Mouse (Mus musculus): ENCODE data around the gene Ctbp2.

Ctbp2 gene

DNA sequence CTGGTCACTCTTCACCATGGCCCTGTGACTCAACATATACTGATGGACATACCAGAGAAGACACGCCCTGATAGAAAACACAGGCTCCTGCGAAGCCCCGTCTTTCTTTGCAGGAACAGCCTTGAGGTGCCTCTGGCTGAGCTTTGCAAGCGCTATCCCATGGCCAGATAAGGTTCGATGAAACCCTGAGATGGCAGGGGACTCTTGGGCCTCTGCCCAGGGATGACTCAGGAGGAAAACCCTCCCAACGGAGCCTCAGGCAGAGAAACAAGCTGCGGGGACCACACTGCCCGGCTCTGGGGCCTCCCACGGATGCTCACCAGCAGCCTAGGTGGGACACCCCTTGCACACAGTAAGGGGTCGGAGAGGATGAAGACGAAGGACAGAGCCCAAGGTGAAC lies 116.8 kb downstream of the Ctbp2 start:
- DNase-seq (ENCODE audit: extremely low spot score): no peak

- DNase-seq (ENCODE audit: extremely low spot score): no peak
Observed at GRCm38 (mm10) chr7:133005772-133006171, 118.4 kb downstream of the Ctbp2 start.

DNA sequence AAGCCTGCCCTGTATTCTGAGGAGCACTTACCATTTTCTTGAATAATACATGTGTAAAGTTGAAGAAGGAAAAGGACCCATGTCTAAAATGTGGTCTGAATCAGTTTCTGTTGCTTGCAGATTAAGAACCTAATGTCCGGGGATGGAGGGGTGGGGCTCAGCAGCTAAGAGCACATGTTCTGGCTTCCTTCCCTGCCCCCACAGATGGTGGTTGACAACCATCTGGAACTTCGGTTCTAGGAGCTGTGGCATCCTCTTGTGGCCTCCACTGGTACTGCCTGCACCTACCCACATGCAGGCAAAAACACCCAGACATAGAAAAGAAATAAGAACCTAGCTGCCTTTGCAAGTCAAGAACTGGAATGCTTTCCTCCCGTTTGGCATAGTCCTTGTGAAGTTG lies 120.7 kb downstream of the Ctbp2 start:
- peak; percentile 56 for DNase-seq (ENCODE audit: extremely low spot score)

GRCm38 (mm10) chr7:133002271-133002670 lies 121.9 kb downstream of the Ctbp2 start:
- DNase-seq (ENCODE audit: extremely low spot score): no peak

- DNase-seq (ENCODE audit: extremely low spot score): no peak
Observed at GRCm38 (mm10) chr7:133001388-133001787, 122.8 kb downstream of the Ctbp2 start.

DNA sequence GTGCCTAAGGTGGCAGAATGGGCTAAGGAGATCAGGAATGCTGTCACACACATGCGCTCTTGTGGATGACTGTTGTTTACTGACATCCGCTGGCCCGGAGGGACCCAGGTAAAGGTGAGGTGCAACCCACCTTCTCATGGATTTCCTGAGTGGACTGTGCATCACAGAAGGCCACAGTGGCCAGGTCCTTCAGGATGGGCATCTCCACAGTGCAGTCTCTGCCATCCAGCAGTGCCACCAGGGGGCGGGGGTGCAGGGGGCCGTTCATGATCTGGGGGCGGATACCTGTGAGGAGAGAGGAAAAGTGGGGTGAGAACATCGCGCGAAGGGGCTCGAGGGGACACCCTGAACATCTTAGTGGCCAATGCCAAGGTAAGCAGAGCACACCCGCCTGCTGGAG lies 125.1 kb downstream of the Ctbp2 start:
- no peak for DNase-seq (ENCODE audit: extremely low spot score)

DNA sequence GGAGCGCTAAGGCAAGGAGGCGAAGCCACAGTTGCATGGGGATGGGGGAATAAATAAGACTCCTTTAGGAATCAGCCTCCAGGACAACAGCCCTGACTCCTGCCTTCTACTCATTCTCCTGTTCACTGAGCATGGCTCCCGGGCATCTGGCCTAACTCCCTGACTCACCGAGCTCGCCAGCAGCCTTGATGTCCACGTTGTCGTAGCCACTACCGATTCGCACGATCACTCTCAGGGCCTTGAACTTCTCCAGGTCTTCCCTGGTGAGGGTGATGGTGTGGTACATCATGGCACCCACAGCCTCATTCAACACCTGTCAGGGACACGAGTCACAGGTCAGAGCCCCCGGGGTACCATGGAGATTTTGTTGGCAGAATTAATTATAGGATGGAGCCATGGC lies 125.5 kb downstream of the Ctbp2 start:
- no peak for DNase-seq (ENCODE audit: extremely low spot score)

- no peak for DNase-seq (ENCODE audit: extremely low spot score)
Observed at GRCm38 (mm10) chr7:132996391-132996790, 127.8 kb downstream of the Ctbp2 start.

DNA sequence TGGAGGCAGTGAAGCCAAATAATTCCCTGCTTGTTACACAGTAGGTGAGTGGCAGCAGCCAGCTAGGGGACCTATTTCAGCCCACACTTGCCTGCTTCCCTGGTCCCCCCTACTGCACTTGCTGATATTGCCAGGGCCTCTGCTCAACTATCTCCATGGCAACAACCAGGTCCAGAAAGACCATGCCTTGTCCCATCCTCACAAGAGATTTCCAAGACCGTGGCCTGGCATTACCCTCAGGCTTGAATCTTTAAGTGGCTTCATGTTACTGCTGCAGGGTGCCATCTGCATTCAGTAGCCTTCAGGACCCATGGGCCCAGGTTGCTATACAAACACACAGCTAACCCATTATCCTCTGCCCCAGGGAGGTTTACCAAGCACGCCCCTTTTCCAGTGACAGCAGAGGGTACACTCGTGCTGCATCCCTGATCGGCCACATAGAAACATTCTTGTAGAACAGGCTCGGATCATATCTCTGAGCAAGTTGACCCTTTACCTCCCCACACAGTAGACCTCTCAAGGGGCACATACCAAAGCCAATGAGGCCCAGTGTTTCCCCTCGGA lies 129.4 kb downstream of the Ctbp2 start:
- no peak for DNase-seq (ENCODE audit: extremely low spot score)

GRCm38 (mm10) chr7:132994120-132994519 lies 130.0 kb downstream of the Ctbp2 start:
- no peak for DNase-seq (ENCODE audit: extremely low spot score)

- DNase-seq (ENCODE audit: extremely low spot score): no peak
Observed at GRCm38 (mm10) chr7:132992967-132993615, 131.1 kb downstream of the Ctbp2 start.

DNA sequence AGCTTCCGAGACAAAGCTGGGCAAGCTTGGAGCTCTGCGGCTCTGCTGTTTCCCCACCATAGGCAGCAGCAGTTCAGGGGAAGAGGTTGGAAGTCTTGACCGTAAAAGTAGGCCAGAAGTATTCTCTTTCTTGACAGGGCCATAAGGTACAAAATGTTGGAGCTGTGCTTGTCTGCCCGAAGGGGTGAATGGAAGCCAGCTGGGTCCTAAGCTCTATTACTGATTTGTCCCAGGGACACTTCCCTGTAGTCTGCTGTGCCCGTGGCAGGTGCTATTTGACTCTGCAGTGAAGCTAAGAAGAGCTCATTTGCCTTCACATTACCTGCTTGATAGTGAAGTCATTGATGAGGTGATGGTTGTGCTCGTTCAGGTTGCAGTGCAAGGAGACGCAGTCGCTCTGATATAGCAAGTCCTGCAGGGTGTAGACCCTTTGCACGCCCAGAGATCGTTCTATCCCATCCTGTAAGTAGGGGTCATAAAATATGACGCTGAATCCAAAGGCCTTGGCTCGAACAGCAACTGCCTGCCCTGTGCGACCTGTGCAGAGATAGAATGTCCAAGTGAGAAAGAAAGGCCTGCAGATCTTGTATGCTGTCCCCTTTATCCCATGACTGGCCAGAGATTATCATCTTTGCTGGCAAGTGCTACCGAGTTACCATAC lies 132.8 kb downstream of the Ctbp2 start:
- DNase-seq (ENCODE audit: extremely low spot score): no peak

DNA sequence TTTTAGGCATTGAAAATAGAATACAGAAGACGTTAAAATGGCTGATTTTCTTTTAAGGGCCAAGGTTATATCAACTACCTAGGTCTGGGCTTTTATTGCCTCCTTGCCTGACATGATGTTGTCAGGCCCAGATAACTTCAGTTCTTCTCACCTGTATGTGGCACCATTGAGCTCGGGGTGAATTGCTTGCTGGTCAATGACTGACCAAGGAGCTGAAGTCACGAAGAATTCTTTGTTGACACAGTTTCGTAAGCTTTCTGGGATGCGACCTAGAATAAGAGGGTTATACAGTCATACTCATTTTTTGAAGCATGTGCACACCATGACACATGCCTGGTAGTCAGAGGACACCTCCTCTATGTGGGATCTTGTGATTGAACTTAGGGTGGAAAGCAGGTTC lies 134.3 kb downstream of the Ctbp2 start:
- DNase-seq (ENCODE audit: extremely low spot score): no peak

GRCm38 (mm10) chr7:132982639-132983038 lies 141.5 kb downstream of the Ctbp2 start:
- DNase-seq (ENCODE audit: extremely low spot score): no peak

DNA sequence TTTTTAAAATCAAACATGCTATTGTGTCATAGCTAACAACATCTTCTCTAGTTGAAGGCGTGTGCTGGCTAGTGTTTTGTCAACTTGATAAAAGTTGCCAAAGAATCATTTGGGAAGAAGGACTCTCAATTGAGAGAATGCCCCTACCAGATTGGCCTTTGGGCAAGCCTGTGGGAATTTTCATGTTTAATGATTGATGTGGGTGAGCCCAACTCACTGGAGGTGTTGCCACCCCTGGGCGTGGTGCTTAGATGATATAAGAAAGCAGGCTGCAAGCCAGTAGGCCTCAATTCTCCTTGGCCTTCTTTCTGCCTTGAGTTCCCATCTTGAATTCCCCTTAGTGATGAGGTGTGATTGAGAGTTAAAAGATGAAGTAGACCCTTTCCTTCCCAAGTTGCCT lies 146.2 kb downstream of the Ctbp2 start:
- no peak for DNase-seq (ENCODE audit: extremely low spot score)

DNA sequence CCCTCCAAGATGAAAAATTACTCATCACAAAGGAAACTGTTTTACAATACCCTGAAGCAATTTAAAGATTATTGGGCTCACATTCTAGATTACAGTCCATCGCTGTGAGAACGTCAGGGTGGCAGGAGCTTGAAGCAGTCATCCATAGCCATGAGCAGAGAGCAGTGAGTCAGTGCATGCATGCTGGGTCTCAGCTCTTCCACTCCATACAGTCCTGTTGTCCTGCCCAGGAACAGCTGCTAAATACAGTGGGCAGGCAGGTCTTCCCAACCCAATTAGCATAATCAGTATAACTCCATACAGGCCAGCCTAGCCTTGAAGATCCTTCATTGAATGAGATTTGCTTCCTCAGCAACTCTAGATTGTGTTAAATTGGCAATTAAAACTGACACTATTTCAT lies 148.1 kb downstream of the Ctbp2 start:
- DNase-seq (ENCODE audit: extremely low spot score): no peak

DNA sequence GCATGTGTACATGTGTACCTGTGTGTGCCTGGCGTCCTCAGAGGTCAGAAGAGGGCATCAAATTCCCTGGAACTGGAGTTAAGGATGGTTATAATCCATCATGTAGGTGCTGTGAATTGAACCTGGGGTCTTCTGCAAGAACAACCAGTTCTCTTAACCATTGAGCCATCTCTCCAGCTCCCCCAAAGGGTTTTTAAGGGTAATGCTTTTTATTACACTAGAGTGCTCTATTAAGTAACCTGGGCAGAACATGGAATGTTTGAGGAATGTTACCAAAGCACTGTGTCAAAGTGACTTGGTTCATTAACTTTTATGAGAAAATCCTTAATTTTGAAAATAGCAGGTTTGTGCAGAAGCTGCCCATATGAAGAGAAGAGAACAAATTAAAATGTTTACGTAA lies 152.1 kb downstream of the Ctbp2 start:
- DNase-seq (ENCODE audit: extremely low spot score): no peak

DNA sequence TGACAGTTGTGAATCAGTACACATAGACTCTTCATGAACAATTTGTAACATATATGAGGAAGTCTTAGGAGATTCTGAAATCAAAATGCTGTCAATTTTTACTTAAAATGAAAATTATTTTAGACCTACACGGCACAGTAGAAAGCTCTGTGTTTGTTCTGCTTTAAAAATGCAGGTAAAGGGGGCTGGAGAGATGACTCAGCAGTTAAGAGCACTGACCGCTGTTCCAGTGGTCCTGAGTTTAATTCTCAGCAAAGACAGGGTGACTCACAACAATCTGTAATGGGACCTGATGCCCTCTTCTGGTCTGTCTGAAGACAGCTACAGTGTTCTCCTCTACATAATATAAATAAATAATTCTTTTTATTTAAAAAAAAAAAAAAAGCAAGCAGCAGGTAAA lies 158.4 kb downstream of the Ctbp2 start:
- no peak for DNase-seq (ENCODE audit: extremely low spot score)

DNA sequence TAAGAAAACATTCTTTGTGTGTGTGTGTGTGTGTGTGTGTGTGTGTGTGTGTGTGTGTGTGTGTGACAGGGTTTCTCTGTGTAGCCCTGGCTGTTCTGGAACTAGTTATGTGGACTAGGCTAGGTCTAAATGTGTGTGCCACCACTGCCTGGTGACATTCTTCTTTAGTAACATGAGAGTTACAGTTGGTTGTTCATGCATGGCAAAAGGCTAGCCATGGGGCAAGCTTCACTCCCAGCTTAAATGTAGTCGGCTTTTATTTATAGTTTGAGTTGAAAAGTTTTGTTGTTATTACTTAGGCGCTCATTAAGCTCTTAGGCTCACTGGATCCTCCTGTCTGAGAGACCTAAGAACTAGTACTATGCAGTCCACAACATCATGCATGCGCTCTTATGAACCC lies 159.8 kb downstream of the Ctbp2 start:
- no peak for DNase-seq (ENCODE audit: extremely low spot score)

GRCm38 (mm10) chr7:132950613-132951012 lies 173.5 kb downstream of the Ctbp2 start:
- no peak for DNase-seq (ENCODE audit: extremely low spot score)

GRCm38 (mm10) chr7:132949968-132950367 lies 174.2 kb downstream of the Ctbp2 start:
- DNase-seq (ENCODE audit: extremely low spot score): no peak

DNA sequence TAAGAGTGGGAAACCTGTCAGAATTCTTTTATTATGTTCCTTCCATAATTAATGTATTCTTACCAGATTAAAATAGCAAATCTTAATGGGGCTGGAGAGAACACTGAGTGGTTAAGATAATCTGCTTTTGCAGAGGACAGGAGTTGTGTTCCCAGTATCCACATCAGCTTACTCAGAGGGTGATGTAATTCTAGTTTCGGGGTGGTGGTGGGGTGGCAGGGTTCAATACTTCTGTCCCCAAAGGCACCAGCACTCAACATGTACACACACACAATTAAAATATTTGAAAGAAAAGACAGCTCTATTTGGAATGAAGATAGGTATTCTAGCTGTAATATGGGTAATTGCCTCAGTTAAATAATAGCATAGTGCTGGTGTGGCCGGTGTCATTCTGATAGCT lies 183.6 kb downstream of the Ctbp2 start:
- DNase-seq (ENCODE audit: extremely low spot score): no peak

DNA sequence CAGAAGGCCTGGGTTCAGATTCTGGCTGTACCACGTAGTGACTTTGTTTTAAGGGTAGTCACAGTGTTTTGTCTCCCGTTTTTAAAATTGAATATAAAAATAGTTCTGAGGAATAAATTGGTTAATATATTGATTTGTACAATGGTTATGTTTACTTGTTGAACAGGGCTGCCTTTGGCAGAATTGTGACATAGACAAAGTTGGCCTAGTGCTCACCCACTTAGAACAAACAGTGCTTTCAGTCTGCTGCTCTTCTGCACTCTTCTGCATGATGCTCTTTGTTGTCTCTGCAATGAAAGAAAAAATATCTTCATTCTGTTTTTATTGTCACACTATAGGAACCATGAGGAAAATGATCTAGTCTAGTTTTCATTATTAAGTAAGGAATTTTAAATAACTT lies 185.0 kb downstream of the Ctbp2 start:
- no peak for DNase-seq (ENCODE audit: extremely low spot score)
